Mouse (Mus musculus) stomach, embryonic 14.5 days (tissue): ENCODE data around the gene Rpl23a. TPM values are rescaled to one million over a fixed set of nuclear protein-coding genes. Genes with fewer than 3 reads are reported as not detected.
"Not testable (repeated sequence)": the region's sequence is repeated elsewhere in the genome, so short reads cannot be mapped to it uniquely, and the experiment has no call there.

ENCODE experiments used
- ATAC-seq: fragments of 200-750 bp; cut with Nextera tagmentation; 2 replicates; pipeline ENCODE4 v1.8.0; 2017; ENCODE audit warnings: low read depth, moderate TSS enrichment; ENCODE audit not compliant: insufficient number of reproducible peaks, insufficient read depth, low FRiP score
- H3K27ac ChIP-seq: fragments of 300-500 bp; sonication (generic); 2 replicates; pipeline ENCODE4 v1.5.1; 2014; ENCODE audit warnings: mild to moderate bottlenecking, low read length, moderate library complexity, mixed read lengths
- H3K27me3 ChIP-seq: fragments of 300-500 bp; sonication (generic); 2 replicates; pipeline ENCODE4 v1.6.1; 2014; ENCODE audit warnings: low read length, control low read depth, mixed read lengths; ENCODE audit not compliant: control insufficient read depth, insufficient read depth
- H3K36me3 ChIP-seq: fragments of 300-500 bp; sonication (generic); 2 replicates; pipeline ENCODE4 v1.6.1; 2014; ENCODE audit warnings: mild to moderate bottlenecking, control low read depth, low read length, moderate library complexity, mixed read lengths; ENCODE audit not compliant: control insufficient read depth, insufficient read depth
- H3K4me1 ChIP-seq: fragments of 300-500 bp; sonication (generic); 2 replicates; pipeline ENCODE4 v1.6.1; 2014; ENCODE audit warnings: low read length, control low read depth, mixed read lengths; ENCODE audit not compliant: control insufficient read depth, insufficient read depth
- H3K4me2 ChIP-seq: fragments of 300-500 bp; sonication (generic); replicated peaks from 2 replicates; pipeline ENCODE4 v1.6.1; 2014; ENCODE audit warnings: low read depth, low read length, control low read depth
- H3K4me3 ChIP-seq: fragments of 300-500 bp; sonication (generic); 2 replicates; pipeline ENCODE4 v1.5.1; 2014; ENCODE audit warnings: low read depth, low read length, control low read depth
- H3K9ac ChIP-seq: fragments of 300-500 bp; sonication (generic); replicated peaks from 2 replicates; pipeline ENCODE4 v1.6.1; 2014; ENCODE audit warnings: low read depth, mild to moderate bottlenecking, control low read depth, low read length, moderate library complexity, mixed read lengths
- H3K9me3 ChIP-seq: fragments of 300-500 bp; sonication (generic); 2 replicates; pipeline ENCODE4 v1.6.1; 2016; ENCODE audit warnings: low read depth, low read length, control low read depth; ENCODE audit not compliant: control insufficient read depth
- WGBS: fragments of 180-500 bp; shearing (Covaris S2); extraction: QIAGEN DNeasy Blood & Tissue Kit; methylation state at CpG from one replicate; pipeline ENCODE4 v1.1.7; 2014; 5-methylcytosine and 5-hydroxymethylcytosine counted together
- microRNA-seq: library from miRNA; unstranded; fragments of <30 nt; microRNA quantifications from one replicate; pipeline ENCODE4, GENCODE M21; 2016
- polyA plus RNA-seq: library from polyadenylated mRNA; unstranded; fragments of >200 nt; fragmentation: Nextera tagmentation; extraction: Ambion mirVana; gene quantifications from 2 replicates; pipeline ENCODE4 v1.2.1, GENCODE M21; 2014

The Rpl23a gene
- polyA plus RNA-seq, 1 experiment from 2014 or later: 1,741 TPM

- Histone ChIP-seq H3K9ac (no peak overlapping the region), H3K27ac (no peak overlapping the region), H3K36me3 (no peaks in the 10 kb centered on the region), H3K27me3 (no peaks in the 10 kb centered on the region), H3K9me3 (no peaks in the 10 kb centered on the region), H3K4me1 (no peaks in the 10 kb centered on the region), H3K4me3 (no peak overlapping the region), H3K4me2 (no peak overlapping the region)
- ATAC-seq: no peak
- WGBS: 81% methylated on average over 1 of the region's 1 CpGs
Measured at GRCm38 (mm10) chr11:78136132-78136531, 47.3 kb downstream of the Rpl23a start.

GRCm38 (mm10) chr11:78135314-78135713 is 48.1 kb downstream of the Rpl23a start:
- H3K27ac ChIP-seq, H3K36me3 ChIP-seq, H3K4me3 ChIP-seq, H3K9me3 ChIP-seq, H3K4me1 ChIP-seq, H3K27me3 ChIP-seq, H3K9ac ChIP-seq, H3K4me2 ChIP-seq, ATAC-seq: not testable (repeated sequence)
- WGBS: 71% methylated on average over 7 of the region's 7 CpGs

GRCm38 (mm10) chr11:78134344-78134743 is 49.0 kb downstream of the Rpl23a start:
- ATAC-seq: no peak
- WGBS: 80% methylated on average over 3 of the region's 3 CpGs

GRCm38 (mm10) chr11:78133915-78134314 is 49.5 kb downstream of the Rpl23a start:
- WGBS: 85% methylated on average over 6 of the region's 6 CpGs
- Histone ChIP-seq H3K4me1 (no peaks in the 10 kb centered on the region), H3K4me3 (no peak overlapping the region), H3K4me2 (no peak overlapping the region), H3K27ac (no peak overlapping the region), H3K36me3 (no peaks in the 10 kb centered on the region), H3K9ac (no peak overlapping the region), H3K9me3 (no peaks in the 10 kb centered on the region), H3K27me3 (no peaks in the 10 kb centered on the region)
- ATAC-seq: no peak

More at GRCm38 (mm10) chr11:78134344-78134743, 49.0 kb downstream of the Rpl23a start:
- Histone ChIP-seq H3K4me3 (no peak overlapping the region), H3K27me3 (no peaks in the 10 kb centered on the region), H3K27ac (no peak overlapping the region), H3K9me3 (no peaks in the 10 kb centered on the region), H3K9ac (no peak overlapping the region), H3K36me3 (no peaks in the 10 kb centered on the region), H3K4me2 (no peak overlapping the region), H3K4me1 (no peaks in the 10 kb centered on the region)

Small RNAs within 50 kb of the gene (microRNA-seq; reads per million reads assigned to microRNA genes)
- not detected for gene Mir7653

Other genes starting within 250 kb of the Rpl23a start
- gene Phf12, start 200.8 kb downstream of the Rpl23a start, polyA plus RNA-seq: 16.9 and 22.5 TPM in 2 replicates
- 19.1 and 21.4 TPM in 2 replicates for gene Dhrs13, start 151.3 kb downstream of the Rpl23a start, polyA plus RNA-seq
- gene Flot2, start 145.7 kb downstream of the Rpl23a start, polyA plus RNA-seq: 54.1 and 60.6 TPM in 2 replicates
- gene Eral1, start 103.2 kb downstream of the Rpl23a start, polyA plus RNA-seq: 33.4 and 33.5 TPM in 2 replicates
- 15.2 and 16.4 TPM in 2 replicates for gene Fam222b, start 88.9 kb downstream of the Rpl23a start, polyA plus RNA-seq
- gene Traf4, start 18.0 kb downstream of the Rpl23a start, polyA plus RNA-seq: 53.5 and 54.7 TPM in 2 replicates
- gene Nek8, start 6.9 kb downstream of the Rpl23a start, polyA plus RNA-seq: 16.0 and 17.4 TPM in 2 replicates
- 27.1 and 28.0 TPM in 2 replicates for gene Tlcd1, start 6.9 kb downstream of the Rpl23a start, polyA plus RNA-seq
- gene Rab34, start 4.8 kb upstream of the Rpl23a start, polyA plus RNA-seq: 156 and 171 TPM in 2 replicates
- 2.7 and 3.3 TPM in 2 replicates for gene Proca1, start 9.8 kb upstream of the Rpl23a start, polyA plus RNA-seq
- gene Sdf2, start 62.2 kb upstream of the Rpl23a start, polyA plus RNA-seq: 101 and 102 TPM in 2 replicates
- gene Supt6, start 62.4 kb upstream of the Rpl23a start, polyA plus RNA-seq: 25.3 and 26.2 TPM in 2 replicates
- 98.3 and 98.7 TPM in 2 replicates for gene 2610507B11Rik, start 78.2 kb upstream of the Rpl23a start, polyA plus RNA-seq
- gene BC030499, start 107.3 kb upstream of the Rpl23a start, polyA plus RNA-seq: 0.17 and 0.32 TPM in 2 replicates
- 40.5 and 44.6 TPM in 2 replicates for gene Spag5, start 117.9 kb upstream of the Rpl23a start, polyA plus RNA-seq
- 18.8 and 21.2 TPM in 2 replicates for gene Aldoc, start 139.4 kb upstream of the Rpl23a start, polyA plus RNA-seq
- gene Pigs, start 144.8 kb upstream of the Rpl23a start, polyA plus RNA-seq: 67.7 and 69.8 TPM in 2 replicates
- 45.9 and 47.5 TPM in 2 replicates for gene Unc119, start 159.9 kb upstream of the Rpl23a start, polyA plus RNA-seq
- 0.45 and 0.64 TPM in 2 replicates for gene Foxn1, start 203.0 kb upstream of the Rpl23a start, polyA plus RNA-seq
- 0.10 TPM in 2 replicates for gene Slc13a2, start 238.6 kb upstream of the Rpl23a start, polyA plus RNA-seq